Mouse (Mus musculus): ENCODE measurements around the gene Entpd6. TPM values are rescaled to one million over a fixed set of nuclear protein-coding genes. Genes with fewer than 3 reads are reported as not detected.

The Entpd6 gene
- polyA plus RNA-seq, 1 experiment from 2014 or later: 16.3 TPM

- Histone ChIP-seq H3K4me1 (replicated peaks; ENCODE audit: insufficient read depth, low read length) (0 out of 2 replicates have a peak, but pooled peaks cover 5% of the 10 kb centered on the region), H3K4me2 (ENCODE audit: low read length) (no peak overlapping the region), H3K27me3 (ENCODE audit: insufficient read depth, low read length) (no peaks in the 10 kb centered on the region), H3K4me3 (replicated peaks; ENCODE audit: low read depth, low read length) (no peak overlapping the region), H3K36me3 (ENCODE audit: insufficient read depth, low read length) (no peaks in the 10 kb centered on the region), H3K9me3 (replicated peaks; ENCODE audit: low read length) (no peaks in the 10 kb centered on the region), H3K27ac (no peak overlapping the region), H3K9ac (ENCODE audit: low read depth, low read length) (no peak overlapping the region)
- no peak for ATAC-seq (replicated peaks; ENCODE audit: low FRiP score, low read depth)
- 80% methylated on average over 2 of the region's 2 CpGs for WGBS
- TF ChIP-seq CTCF (IDR thresholded peaks at IDR 0.05; ENCODE audit: low read depth): no peak
- no peak for DNase-seq (ENCODE audit: low spot score)
Observed at GRCm38 (mm10) chr2:150782801-150783200, 34.0 kb downstream of the Entpd6 start.

DNA sequence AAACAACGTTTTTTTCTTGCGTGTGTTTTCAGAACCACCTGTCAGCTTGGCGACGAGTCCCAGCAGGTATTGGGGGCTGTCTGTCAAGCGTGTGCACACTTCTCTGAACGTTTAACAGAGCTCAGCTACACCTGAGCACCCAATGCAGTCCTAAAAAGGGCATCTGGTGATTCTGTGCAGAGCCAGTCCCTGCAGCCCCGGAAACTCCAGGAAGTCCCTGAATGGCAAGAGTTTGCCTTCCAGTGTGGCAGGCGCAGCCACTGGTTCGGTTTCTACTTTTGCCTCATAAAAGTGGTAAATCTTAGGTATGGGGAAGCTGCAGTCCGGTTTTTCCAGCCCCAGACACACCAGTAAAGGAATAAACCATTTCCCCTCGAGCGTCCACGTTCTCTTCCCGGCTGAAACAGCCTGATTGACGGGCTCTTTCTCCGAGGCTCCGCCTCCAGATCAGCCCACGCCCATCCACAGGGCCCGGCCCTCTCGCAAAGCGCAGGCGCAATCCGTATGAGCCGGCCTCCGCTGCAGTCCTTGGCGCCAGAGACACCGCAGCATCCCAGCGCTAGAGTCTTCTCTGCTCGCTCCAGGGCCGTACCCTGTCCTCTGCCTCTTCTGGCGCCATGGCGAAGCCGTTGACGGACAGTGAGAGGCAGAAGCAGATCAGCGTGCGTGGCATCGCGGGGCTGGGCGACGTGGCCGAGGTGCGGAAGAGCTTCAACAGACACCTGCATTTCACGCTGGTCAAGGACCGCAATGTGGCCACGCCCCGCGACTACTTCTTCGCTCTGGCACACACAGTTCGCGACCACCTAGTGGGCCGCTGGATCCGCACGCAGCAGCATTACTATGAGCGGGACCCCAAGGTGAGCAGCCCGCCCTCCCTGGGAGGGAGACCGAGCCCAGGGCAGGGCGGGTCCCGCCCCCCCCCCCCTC is 37.7 kb downstream of the Entpd6 start, which contains the start of gene Pygb:
Gene Pygb, plus strand, starts transcription at position 485 of the 930 bp plus-strand sequence.
- 0 out of 2 replicates have a peak, but pooled peaks cover 8% of the 10 kb centered on the region for H3K4me1 ChIP-seq (replicated peaks; ENCODE audit: insufficient read depth, low read length)
- H3K9me3 ChIP-seq (replicated peaks; ENCODE audit: low read length): no peaks in the 10 kb centered on the region
- H3K27me3 ChIP-seq (ENCODE audit: insufficient read depth, low read length): no peaks in the 10 kb centered on the region
- H3K36me3 ChIP-seq (ENCODE audit: insufficient read depth, low read length): no peaks in the 10 kb centered on the region
- H3K4me3 ChIP-seq (replicated peaks; ENCODE audit: low read depth, low read length): peak within 1 kb of the TSS; percentile 62
- TF ChIP-seq CTCF (IDR thresholded peaks at IDR 0.05; ENCODE audit: low read depth): no peak
- 2% methylated on average over 57 of the region's 58 CpGs for WGBS
- peak; percentile 95 for DNase-seq (ENCODE audit: low spot score)
- ATAC-seq (replicated peaks; ENCODE audit: low FRiP score, low read depth): peak; percentile 94
- peak within 1 kb of the TSS; percentile 62; the same call in 1 of the 2 replicates for H3K27ac ChIP-seq
- H3K9ac ChIP-seq (ENCODE audit: low read depth, low read length): peak within 1 kb of the TSS; percentile 63
- H3K4me2 ChIP-seq (ENCODE audit: low read length): peak within 1 kb of the TSS; percentile 84

DNA sequence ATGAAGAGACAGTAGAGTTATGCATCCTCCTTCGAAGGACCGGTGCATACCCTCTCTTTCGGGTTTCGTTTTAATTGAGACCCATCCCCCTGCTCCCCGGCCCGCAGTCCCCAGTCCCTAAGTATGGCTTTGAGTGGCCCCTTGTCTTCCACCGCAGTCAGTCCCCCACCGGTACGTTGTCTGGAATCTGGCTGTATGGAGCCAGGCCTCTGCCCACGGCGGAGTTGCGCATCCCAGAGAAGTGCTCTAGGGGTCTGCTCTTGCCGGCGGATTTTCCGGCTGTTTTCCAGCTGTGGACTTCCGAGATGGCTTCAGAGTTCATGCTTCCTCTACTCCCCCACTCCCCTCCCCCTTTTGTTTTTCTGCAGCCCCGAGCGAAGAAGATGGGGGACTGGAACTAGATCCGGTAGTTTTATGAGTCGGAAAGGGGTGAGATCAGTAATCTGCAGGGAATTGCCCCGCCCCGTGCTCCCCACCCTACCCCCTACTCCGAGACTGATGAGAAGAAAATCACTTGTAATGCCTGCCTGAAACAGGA is 38.5 kb downstream of the Entpd6 start:
- no peaks in the 10 kb centered on the region for H3K36me3 ChIP-seq (ENCODE audit: insufficient read depth, low read length)
- peak overlapping the region; percentile 84 for H3K4me2 ChIP-seq (ENCODE audit: low read length)
- no peak for TF ChIP-seq CTCF (IDR thresholded peaks at IDR 0.05; ENCODE audit: low read depth)
- H3K4me3 ChIP-seq (replicated peaks; ENCODE audit: low read depth, low read length): peak overlapping the region; percentile 62
- H3K9ac ChIP-seq (ENCODE audit: low read depth, low read length): peak overlapping the region; percentile 63
- ATAC-seq (replicated peaks; ENCODE audit: low FRiP score, low read depth) (peak; percentile 37), DNase-seq (ENCODE audit: low spot score) (peak; percentile 81)
- 0 out of 2 replicates have a peak, but pooled peaks cover 8% of the 10 kb centered on the region for H3K4me1 ChIP-seq (replicated peaks; ENCODE audit: insufficient read depth, low read length)
- no peaks in the 10 kb centered on the region for H3K27me3 ChIP-seq (ENCODE audit: insufficient read depth, low read length)
- under 1% methylated on average over 23 of the region's 23 CpGs for WGBS
- peak overlapping the region; percentile 52; the same call in 1 of the 2 replicates for H3K27ac ChIP-seq
- H3K9me3 ChIP-seq (replicated peaks; ENCODE audit: low read length): no peaks in the 10 kb centered on the region

GRCm38 (mm10) chr2:150788768-150789550 is 40.1 kb downstream of the Entpd6 start:
- Histone ChIP-seq H3K9ac (ENCODE audit: low read depth, low read length) (no peak overlapping the region), H3K27ac (no peak overlapping the region), H3K4me3 (replicated peaks; ENCODE audit: low read depth, low read length) (no peak overlapping the region), H3K4me1 (replicated peaks; ENCODE audit: insufficient read depth, low read length) (0 out of 2 replicates have a peak, but pooled peaks cover 7% of the 10 kb centered on the region), H3K36me3 (ENCODE audit: insufficient read depth, low read length) (no peaks in the 10 kb centered on the region), H3K9me3 (replicated peaks; ENCODE audit: low read length) (no peaks in the 10 kb centered on the region), H3K27me3 (ENCODE audit: insufficient read depth, low read length) (no peaks in the 10 kb centered on the region), H3K4me2 (ENCODE audit: low read length) (0 out of 2 replicates have a peak overlapping the region, but pooled peaks have one; percentile 6)
- peak; percentile 28; the same call in 1 of the 2 replicates for TF ChIP-seq CTCF (IDR thresholded peaks at IDR 0.05; ENCODE audit: low read depth)
- no peak for ATAC-seq (replicated peaks; ENCODE audit: low FRiP score, low read depth)
- 49% methylated on average over 4 of the region's 4 CpGs for WGBS
- DNase-seq (ENCODE audit: low spot score): peak; percentile 88

DNA sequence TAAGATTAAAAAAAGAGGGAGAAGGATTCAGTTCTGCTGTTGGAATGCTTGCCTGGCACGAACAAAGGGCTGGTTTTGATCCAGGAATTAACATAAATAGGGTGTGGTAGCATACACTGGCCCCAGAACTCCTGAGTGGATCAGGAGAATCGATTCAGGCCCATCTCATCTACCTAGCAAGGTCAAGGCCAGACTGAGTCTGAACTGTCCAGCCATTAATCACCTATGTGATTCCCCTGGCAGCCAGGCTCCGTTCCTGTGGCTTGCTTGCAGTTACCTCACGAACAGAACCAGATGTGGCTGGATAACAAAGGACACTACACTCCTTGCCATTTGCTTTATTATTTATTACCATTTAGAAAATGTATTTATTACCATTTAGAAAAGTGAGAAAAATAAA is 44.5 kb downstream of the Entpd6 start:
- no peak overlapping the region for H3K4me3 ChIP-seq (replicated peaks; ENCODE audit: low read depth, low read length)
- H3K36me3 ChIP-seq (ENCODE audit: insufficient read depth, low read length): peaks cover 11% of the 10 kb centered on the region; the same call in 1 of the 2 replicates
- DNase-seq (ENCODE audit: low spot score) (no peak), ATAC-seq (replicated peaks; ENCODE audit: low FRiP score, low read depth) (no peak)
- no peak overlapping the region for H3K4me2 ChIP-seq (ENCODE audit: low read length)
- H3K27ac ChIP-seq: no peak overlapping the region
- WGBS: 52% methylated on average over 4 of the region's 4 CpGs
- 0 out of 2 replicates have a peak, but pooled peaks cover 2% of the 10 kb centered on the region for H3K4me1 ChIP-seq (replicated peaks; ENCODE audit: insufficient read depth, low read length)
- no peaks in the 10 kb centered on the region for H3K27me3 ChIP-seq (ENCODE audit: insufficient read depth, low read length)
- no peaks in the 10 kb centered on the region for H3K9me3 ChIP-seq (replicated peaks; ENCODE audit: low read length)
- no peak for TF ChIP-seq CTCF (IDR thresholded peaks at IDR 0.05; ENCODE audit: low read depth)
- H3K9ac ChIP-seq (ENCODE audit: low read depth, low read length): no peak overlapping the region

GRCm38 (mm10) chr2:150798084-150798483 is 49.2 kb downstream of the Entpd6 start:
- H3K4me2 ChIP-seq (ENCODE audit: low read length): no peak overlapping the region
- no peak for TF ChIP-seq CTCF (IDR thresholded peaks at IDR 0.05; ENCODE audit: low read depth)
- no peaks in the 10 kb centered on the region for H3K4me1 ChIP-seq (replicated peaks; ENCODE audit: insufficient read depth, low read length)
- no peak for DNase-seq (ENCODE audit: low spot score)
- H3K9ac ChIP-seq (ENCODE audit: low read depth, low read length): no peak overlapping the region
- ATAC-seq (replicated peaks; ENCODE audit: low FRiP score, low read depth): no peak
- peaks cover 29% of the 10 kb centered on the region for H3K36me3 ChIP-seq (ENCODE audit: insufficient read depth, low read length)
- no peak overlapping the region for H3K4me3 ChIP-seq (replicated peaks; ENCODE audit: low read depth, low read length)
- 77% methylated on average over 7 of the region's 7 CpGs for WGBS
- no peak overlapping the region for H3K27ac ChIP-seq
- no peaks in the 10 kb centered on the region for H3K9me3 ChIP-seq (replicated peaks; ENCODE audit: low read length)
- H3K27me3 ChIP-seq (ENCODE audit: insufficient read depth, low read length): no peaks in the 10 kb centered on the region

Data from kidney, postnatal 0 days (tissue).